Mouse (Mus musculus): ENCODE measurements around the gene Patl1. TPM values are rescaled to one million over a fixed set of nuclear protein-coding genes. Genes with fewer than 3 reads are reported as not detected.
"Not testable (repeated sequence)": the region's sequence is repeated elsewhere in the genome, so short reads cannot be mapped to it uniquely, and the experiment has no call there.

The Patl1 gene
- polyA plus RNA-seq, 1 experiment: 8.2 TPM

DNA sequence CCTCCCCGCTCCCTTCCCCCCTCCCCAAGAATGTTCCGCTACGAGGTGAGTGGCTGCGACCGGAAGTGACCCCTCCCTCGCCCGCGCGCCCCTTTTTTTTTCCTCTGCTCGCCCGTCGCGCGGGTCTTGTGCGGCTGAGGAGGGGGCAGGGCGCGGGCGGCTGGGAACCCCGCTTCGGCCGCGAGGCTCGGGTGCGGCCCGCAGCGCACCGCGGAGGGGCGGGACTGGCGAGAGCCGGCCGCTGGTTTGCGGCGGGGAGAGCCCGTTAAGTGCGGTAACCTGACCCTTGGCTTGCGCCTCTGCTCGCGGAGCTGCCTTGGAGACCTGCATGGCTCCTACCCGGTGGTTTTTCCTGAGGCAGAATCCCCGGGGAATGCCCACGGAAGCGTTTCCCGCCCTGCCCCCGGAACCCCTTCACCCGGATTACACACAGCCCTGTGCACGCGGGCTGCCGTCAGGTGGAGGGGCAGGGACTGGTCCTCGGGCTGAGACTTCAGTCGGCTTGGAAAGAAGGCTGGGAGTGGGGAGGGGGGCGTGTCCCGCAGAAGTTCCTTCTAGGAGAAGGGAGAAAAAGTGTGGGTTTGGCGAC lies 428 bp downstream of the Patl1 start:
- Histone ChIP-seq H3K36me3 (ENCODE audit: control insufficient read depth, insufficient read depth, low read length) (no peaks in the 10 kb centered on the region), H3K4me3 (ENCODE audit: control insufficient read depth, low read depth, low read length) (peak overlapping the region; percentile 94), H3K4me1 (ENCODE audit: control insufficient read depth, insufficient read depth, low read length) (peaks cover 3% of the 10 kb centered on the region), H3K27me3 (ENCODE audit: control insufficient read depth, insufficient read depth, low read length) (no peaks in the 10 kb centered on the region), H3K27ac (ENCODE audit: control insufficient read depth, insufficient read depth, low read depth, low read length) (peak overlapping the region; percentile 95)
- no peak for TF ChIP-seq POLR2A (IDR thresholded peaks at IDR 0.05; ENCODE audit: control insufficient read depth, low read depth, low read length)
- no peak for TF ChIP-seq CTCF (IDR thresholded peaks at IDR 0.05; ENCODE audit: control insufficient read depth, insufficient read depth, insufficient replicate concordance, low read depth, low read length)

DNA sequence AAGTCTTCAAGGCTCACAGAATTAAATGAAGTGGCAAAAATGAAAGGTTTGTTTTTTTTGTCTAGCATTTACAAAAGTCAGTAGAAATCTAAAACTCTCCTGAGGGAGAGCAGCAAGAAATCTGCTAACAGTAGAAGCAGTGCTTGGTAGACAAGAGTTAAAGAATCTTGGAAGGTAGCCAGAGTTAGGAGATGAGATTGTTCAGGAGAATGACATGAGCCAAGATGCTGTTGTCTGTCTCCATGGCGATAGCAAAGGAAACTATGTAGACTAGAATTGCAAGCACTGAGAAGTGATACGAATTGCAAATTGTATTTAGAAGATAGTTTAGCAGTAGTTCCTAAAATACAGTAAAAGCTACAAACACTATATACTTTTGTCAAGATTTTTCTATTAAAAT lies 3.6 kb downstream of the Patl1 start:
- H3K36me3 ChIP-seq (ENCODE audit: control insufficient read depth, insufficient read depth, low read length): no peaks in the 10 kb centered on the region; the same call in 1 of the 2 replicates
- no peaks in the 10 kb centered on the region for H3K27me3 ChIP-seq (ENCODE audit: control insufficient read depth, insufficient read depth, low read length)
- no peak overlapping the region for H3K4me3 ChIP-seq (ENCODE audit: control insufficient read depth, low read depth, low read length)
- H3K27ac ChIP-seq (ENCODE audit: control insufficient read depth, insufficient read depth, low read depth, low read length): no peak overlapping the region
- peaks cover 3% of the 10 kb centered on the region for H3K4me1 ChIP-seq (ENCODE audit: control insufficient read depth, insufficient read depth, low read length)
- TF ChIP-seq POLR2A (IDR thresholded peaks at IDR 0.05; ENCODE audit: control insufficient read depth, low read depth, low read length) (no peak), CTCF (IDR thresholded peaks at IDR 0.05; ENCODE audit: control insufficient read depth, insufficient read depth, insufficient replicate concordance, low read depth, low read length) (no peak)

DNA sequence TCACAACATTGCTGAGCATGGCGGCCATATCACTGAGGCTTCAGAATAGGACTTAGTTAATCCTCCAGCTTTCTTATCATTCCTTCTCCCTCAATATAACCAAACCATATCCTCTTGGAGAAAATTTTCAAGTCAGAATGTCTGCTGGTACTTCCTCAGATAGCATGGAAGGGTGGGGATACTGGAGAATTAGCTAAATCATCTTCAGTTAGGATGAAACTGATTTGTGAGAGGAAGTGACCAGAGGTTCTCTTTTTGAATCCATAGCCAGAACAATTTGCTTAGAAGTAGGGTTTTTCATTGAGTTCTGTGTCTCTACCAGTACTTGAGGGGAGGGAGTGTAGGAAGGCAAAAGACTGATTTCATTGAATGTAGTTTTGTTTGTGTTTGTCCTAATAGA lies 9.9 kb downstream of the Patl1 start:
- H3K36me3 ChIP-seq (ENCODE audit: control insufficient read depth, insufficient read depth, low read length): peaks cover 2% of the 10 kb centered on the region; the same call in 1 of the 2 replicates
- no peaks in the 10 kb centered on the region for H3K4me1 ChIP-seq (ENCODE audit: control insufficient read depth, insufficient read depth, low read length)
- H3K27ac ChIP-seq (ENCODE audit: control insufficient read depth, insufficient read depth, low read depth, low read length): no peak overlapping the region
- no peaks in the 10 kb centered on the region for H3K27me3 ChIP-seq (ENCODE audit: control insufficient read depth, insufficient read depth, low read length)
- no peak overlapping the region for H3K4me3 ChIP-seq (ENCODE audit: control insufficient read depth, low read depth, low read length)
- TF ChIP-seq POLR2A (IDR thresholded peaks at IDR 0.05; ENCODE audit: control insufficient read depth, low read depth, low read length) (no peak), CTCF (IDR thresholded peaks at IDR 0.05; ENCODE audit: control insufficient read depth, insufficient read depth, insufficient replicate concordance, low read depth, low read length) (no peak)

DNA sequence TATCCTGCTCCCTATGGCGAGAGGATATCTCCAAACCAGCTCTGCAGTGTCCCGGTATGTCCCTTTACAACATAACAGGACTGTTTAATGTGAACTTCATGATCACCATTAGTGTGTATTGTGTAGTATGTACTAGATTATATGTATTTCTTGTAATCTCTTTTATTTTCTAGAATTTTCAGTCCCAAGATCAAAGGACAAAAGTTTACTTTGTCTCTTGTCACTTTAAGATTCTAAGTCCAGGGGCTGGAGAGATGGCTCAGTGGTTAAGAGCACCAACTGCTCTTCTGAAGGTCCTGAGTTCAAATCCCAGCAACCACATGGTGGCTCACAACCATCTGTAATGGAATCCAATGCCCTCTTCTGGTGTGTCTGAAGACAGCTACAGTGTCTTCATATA lies 10.3 kb downstream of the Patl1 start:
- not testable (repeated sequence) for H3K4me1 ChIP-seq (ENCODE audit: control insufficient read depth, insufficient read depth, low read length); H3K36me3 ChIP-seq (ENCODE audit: control insufficient read depth, insufficient read depth, low read length); H3K4me3 ChIP-seq (ENCODE audit: control insufficient read depth, low read depth, low read length); H3K27ac ChIP-seq (ENCODE audit: control insufficient read depth, insufficient read depth, low read depth, low read length); H3K27me3 ChIP-seq (ENCODE audit: control insufficient read depth, insufficient read depth, low read length)

DNA sequence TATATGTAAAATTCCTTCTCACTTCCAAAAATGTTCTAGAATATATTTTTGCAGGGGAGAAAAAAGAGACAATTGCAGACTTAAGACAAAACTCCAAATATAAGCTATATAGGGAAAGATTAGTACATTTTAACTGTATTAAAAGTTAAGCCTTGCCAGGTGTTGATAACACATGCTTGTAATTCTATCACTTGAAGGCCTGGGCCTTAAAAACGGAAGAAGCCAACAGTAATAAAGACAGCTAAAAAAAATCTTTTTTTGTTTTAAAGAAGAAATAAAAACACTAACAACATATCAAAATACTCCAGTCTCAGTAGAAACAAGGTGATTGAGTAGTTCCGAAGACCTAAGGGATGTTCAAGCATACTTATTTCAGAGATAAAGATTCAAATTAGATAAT lies 14.2 kb downstream of the Patl1 start:
- Histone ChIP-seq H3K27ac (ENCODE audit: control insufficient read depth, insufficient read depth, low read depth, low read length) (no peak overlapping the region), H3K4me1 (ENCODE audit: control insufficient read depth, insufficient read depth, low read length) (no peaks in the 10 kb centered on the region), H3K4me3 (ENCODE audit: control insufficient read depth, low read depth, low read length) (no peak overlapping the region), H3K36me3 (ENCODE audit: control insufficient read depth, insufficient read depth, low read length) (no peaks in the 10 kb centered on the region; the same call in 1 of the 2 replicates), H3K27me3 (ENCODE audit: control insufficient read depth, insufficient read depth, low read length) (no peaks in the 10 kb centered on the region)
- TF ChIP-seq CTCF (IDR thresholded peaks at IDR 0.05; ENCODE audit: control insufficient read depth, insufficient read depth, insufficient replicate concordance, low read depth, low read length): no peak
- TF ChIP-seq POLR2A (IDR thresholded peaks at IDR 0.05; ENCODE audit: control insufficient read depth, low read depth, low read length): no peak

DNA sequence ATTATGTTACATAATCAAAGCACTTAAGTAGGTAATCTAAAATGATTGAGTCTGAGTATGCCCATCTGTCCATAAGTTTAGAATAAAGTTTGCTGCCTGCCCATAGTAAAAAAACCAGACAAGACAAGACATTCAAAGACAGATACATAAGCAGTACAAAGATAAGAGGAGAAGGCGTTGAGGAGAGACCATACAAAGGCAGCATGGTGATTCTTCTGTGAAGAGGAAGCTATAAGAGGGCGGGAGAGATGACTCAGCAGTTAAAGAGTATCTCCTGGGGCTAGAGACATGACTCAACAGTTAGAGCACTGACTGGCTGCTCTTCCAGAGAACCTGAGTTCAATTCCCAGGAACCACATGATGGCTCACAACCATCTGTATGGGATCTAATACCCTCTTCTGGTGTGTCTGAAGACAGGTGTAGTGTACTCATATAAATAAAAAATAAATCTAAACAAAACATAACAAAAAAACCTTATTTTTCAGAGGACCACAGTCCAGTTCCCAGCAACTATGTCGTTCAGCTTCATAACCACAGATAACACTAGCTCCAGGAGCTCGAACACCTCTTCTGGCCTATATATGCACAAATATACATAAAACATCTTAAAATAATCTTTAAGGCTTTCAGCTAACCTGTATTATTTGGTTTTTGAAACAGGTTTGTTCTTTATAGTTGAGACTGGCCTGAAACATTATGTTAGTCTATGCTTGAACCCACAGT lies 16.0 kb downstream of the Patl1 start:
- Histone ChIP-seq H3K4me3 (ENCODE audit: control insufficient read depth, low read depth, low read length) (no peak overlapping the region), H3K27ac (ENCODE audit: control insufficient read depth, insufficient read depth, low read depth, low read length) (no peak overlapping the region), H3K27me3 (ENCODE audit: control insufficient read depth, insufficient read depth, low read length) (no peaks in the 10 kb centered on the region), H3K4me1 (ENCODE audit: control insufficient read depth, insufficient read depth, low read length) (no peaks in the 10 kb centered on the region), H3K36me3 (ENCODE audit: control insufficient read depth, insufficient read depth, low read length) (no peaks in the 10 kb centered on the region)
- no peak for TF ChIP-seq POLR2A (IDR thresholded peaks at IDR 0.05; ENCODE audit: control insufficient read depth, low read depth, low read length)
- TF ChIP-seq CTCF (IDR thresholded peaks at IDR 0.05; ENCODE audit: control insufficient read depth, insufficient read depth, insufficient replicate concordance, low read depth, low read length): no peak

DNA sequence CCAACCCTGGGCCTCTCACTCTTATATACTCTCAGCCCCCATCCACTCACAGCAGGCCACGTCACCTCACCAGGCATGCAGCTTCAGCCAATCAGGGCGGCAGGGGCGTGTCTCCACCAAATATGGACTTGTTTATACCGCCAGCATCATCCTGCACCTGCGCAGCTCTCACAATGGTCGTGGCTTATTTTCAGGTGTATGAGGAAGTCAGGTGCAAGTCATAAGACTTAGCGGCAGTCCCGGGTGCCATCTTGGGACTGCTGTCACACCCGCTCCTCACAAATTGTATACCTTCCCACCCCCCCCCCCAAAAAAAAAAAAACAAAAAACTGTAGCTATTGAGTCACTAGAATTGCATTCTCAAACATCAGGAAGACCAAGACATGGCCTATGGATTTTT lies 34.3 kb downstream of the Patl1 start:
- not testable (repeated sequence) for H3K4me1 ChIP-seq (ENCODE audit: control insufficient read depth, insufficient read depth, low read length); H3K27ac ChIP-seq (ENCODE audit: control insufficient read depth, insufficient read depth, low read depth, low read length); H3K27me3 ChIP-seq (ENCODE audit: control insufficient read depth, insufficient read depth, low read length); H3K4me3 ChIP-seq (ENCODE audit: control insufficient read depth, low read depth, low read length); H3K36me3 ChIP-seq (ENCODE audit: control insufficient read depth, insufficient read depth, low read length)

DNA sequence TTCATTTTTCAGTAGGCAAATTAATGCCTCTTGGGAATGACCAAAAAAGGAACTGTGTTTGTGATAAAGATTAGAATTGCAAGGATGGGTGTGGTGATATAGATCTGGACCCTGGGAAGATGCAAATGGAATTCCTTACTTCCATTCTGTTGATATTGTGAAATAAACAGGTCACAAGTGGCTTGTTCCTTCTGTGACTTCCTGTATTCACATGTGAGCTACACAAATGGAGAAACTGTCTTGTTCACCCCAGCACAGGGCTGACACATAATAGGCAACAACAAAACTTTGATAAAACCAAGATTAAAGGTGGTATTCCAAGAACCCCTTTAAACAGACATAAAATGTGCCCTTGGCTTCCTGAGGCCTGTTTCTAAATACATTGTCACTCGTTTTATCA lies 37.7 kb downstream of the Patl1 start:
- no peaks in the 10 kb centered on the region for H3K27me3 ChIP-seq (ENCODE audit: control insufficient read depth, insufficient read depth, low read length)
- H3K4me3 ChIP-seq (ENCODE audit: control insufficient read depth, low read depth, low read length): no peak overlapping the region
- H3K36me3 ChIP-seq (ENCODE audit: control insufficient read depth, insufficient read depth, low read length): no peaks in the 10 kb centered on the region
- TF ChIP-seq CTCF (IDR thresholded peaks at IDR 0.05; ENCODE audit: control insufficient read depth, insufficient read depth, insufficient replicate concordance, low read depth, low read length) (no peak), POLR2A (IDR thresholded peaks at IDR 0.05; ENCODE audit: control insufficient read depth, low read depth, low read length) (no peak)
- H3K27ac ChIP-seq (ENCODE audit: control insufficient read depth, insufficient read depth, low read depth, low read length): no peak overlapping the region
- H3K4me1 ChIP-seq (ENCODE audit: control insufficient read depth, insufficient read depth, low read length): no peaks in the 10 kb centered on the region
